Mouse (Mus musculus) 3T3-L1 (cell line): ENCODE data around the gene Igsf10.

Source experiments
- DNase-seq: peaks from one replicate; pipeline ENCODE4 v3.0.0-alpha.2; 2015; ENCODE audit warnings: low read depth, low spot score

Gene Igsf10

GRCm38 (mm10) chr3:59293437-59294199 lies 50.6 kb downstream of the Igsf10 start:
- no peak for DNase-seq

GRCm38 (mm10) chr3:59290551-59290950 lies 53.6 kb downstream of the Igsf10 start:
- DNase-seq: peak; percentile 98

- peak; percentile 48 for DNase-seq
Measured at GRCm38 (mm10) chr3:59278620-59279019, 65.6 kb downstream of the Igsf10 start.

GRCm38 (mm10) chr3:59278254-59278533 lies 66.0 kb downstream of the Igsf10 start:
- no peak for DNase-seq

GRCm38 (mm10) chr3:59277502-59278253 lies 66.5 kb downstream of the Igsf10 start:
- DNase-seq: no peak

GRCm38 (mm10) chr3:59270811-59271210 lies 73.4 kb downstream of the Igsf10 start:
- DNase-seq: no peak
